Mouse (Mus musculus) 3134 (cell line): ENCODE results near the gene Fam193b.
"Not testable (repeated sequence)": the region's sequence is repeated elsewhere in the genome, so short reads cannot be mapped to it uniquely, and the experiment has no call there.

Experiments
- DNase-seq: peaks from one replicate; pipeline ENCODE4 v3.0.0-alpha.2; 2011; ENCODE audit warnings: low spot score; ENCODE audit not compliant: insufficient read length; ENCODE audit errors: extremely low read depth

The Fam193b gene

DNA sequence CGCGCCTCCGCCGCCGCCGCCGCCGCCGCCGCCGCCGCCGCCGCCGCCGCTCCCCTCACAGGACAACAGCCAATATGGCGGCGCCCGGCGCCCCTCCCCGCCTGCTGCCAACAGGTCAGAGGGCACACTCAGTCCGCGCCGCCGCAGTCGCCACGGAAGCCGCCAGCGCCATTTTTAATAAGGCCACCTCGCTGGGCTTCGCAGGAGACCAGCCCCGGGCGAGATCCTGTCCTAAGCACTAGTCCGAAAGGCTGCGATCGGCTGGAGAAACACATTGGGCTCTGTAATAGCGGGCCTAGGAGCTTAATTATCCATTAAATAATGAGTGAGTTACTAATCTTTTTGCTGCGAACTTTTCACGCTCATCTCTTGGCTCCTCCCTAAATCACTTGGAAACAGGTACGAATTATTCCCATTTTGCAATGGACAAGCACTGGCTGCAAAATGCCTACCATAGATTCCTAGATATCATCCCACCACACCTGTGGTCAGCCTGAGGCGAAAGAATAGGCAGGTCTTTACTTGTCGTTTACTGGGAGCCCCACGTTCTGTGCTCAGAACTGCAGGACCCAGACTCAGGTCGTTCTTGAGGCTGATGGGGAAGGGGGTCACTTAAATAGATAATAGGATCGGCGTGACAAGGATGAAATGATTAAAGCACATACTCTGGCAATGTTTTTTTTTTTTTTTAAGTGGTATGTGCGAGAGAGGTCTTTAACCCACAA lies at the start of gene Fam193b:
Gene Fam193b (minus strand): TSS at position 94 of the 725 bp plus-strand sequence.
- DNase-seq: peak; percentile 88

DNA sequence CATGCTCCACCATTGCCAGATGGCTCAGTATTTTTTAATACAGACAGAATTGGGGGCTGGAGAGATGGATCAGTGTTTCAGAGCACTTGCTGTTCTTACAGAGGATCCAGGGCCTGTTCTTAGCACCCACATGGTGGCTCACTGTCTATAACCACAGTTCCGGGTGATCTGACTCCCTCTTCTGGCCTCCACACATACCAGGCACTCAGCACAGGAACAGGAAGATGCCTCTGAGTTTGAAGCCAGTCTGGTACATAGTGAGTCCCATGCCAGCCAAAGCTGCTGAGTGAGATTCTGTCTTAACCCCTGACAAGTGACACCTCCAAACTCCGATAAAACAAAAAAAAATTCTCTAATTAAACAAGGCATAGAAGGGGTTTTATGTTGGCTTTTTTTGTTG lies 49.4 kb upstream of the Fam193b start:
- no peak for DNase-seq

DNA sequence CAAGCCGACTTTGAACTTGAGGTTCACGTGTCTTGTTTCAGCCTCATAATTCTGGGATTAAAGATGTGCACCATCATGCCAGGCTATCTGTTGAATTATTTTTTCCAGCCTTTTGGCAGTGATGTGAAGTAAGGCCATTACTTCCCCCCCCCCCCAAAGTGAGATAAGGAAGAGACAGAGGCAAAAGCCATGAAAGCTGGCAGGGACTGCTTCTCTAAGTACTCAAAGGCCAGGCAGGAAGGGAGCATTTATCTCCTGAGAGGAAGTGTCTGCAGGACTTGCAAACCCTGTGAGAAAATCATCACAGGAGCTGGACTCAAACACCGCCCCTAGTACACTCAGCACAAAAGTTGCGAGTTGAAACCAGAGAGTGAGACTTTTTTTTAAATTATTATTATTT lies 48.4 kb upstream of the Fam193b start:
- DNase-seq: no peak

DNA sequence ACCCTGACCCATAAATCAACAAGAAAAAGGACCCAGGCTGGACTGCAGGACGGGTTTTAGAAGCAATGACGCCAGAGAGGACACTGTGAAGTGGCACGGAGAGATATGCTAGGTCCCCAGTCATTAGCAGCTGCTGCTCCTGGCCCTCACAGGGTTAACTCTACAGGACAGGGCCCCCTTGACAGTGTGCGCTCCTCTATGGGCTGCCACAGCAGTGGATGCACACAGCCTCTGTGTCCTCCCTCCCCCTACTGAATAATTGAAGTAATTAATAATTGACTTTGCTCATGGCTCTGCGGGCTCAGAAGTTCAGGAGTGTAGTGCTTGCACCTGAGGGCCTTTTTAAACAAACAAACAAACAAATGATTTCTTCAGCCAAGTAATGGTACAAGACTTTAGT lies 42.6 kb upstream of the Fam193b start:
- DNase-seq: no peak

DNA sequence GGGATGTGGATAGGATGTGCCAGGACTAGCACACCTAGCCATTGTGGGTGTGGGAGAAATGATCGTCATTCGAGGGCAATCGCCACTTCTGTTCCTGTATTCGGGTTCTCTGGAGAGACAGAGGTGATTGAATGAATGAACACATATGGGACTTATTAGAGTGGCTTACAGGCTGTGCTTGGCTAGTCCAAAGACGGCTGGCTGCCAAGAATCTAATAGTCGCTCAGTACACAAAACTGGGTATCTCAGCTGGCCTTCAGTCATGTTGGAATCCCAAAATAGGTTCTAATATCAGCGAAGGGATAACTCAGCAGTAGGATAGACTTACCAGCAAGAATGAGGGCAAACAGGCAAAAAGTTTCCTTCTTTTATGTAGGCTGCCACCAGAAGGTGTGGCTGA lies 41.1 kb upstream of the Fam193b start:
- DNase-seq: no peak

DNA sequence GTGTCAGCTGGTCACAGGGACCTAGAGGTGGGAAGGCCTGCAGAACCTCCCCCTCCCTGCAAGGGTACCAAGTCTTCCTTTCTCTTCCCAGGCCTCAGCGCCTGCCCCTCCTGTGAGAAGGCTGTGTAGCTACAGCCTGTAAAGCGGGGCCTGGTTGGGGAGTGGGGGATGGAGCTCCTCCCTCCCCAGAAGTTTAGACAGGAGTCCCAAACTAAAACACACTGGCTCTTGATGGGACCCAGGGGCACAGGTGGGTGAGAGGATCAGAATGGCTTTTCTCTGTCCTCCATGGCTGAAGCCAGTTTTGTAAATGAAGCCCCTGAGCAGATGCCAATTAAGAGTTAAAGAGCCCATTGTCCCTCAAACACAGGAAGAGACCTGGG lies 36.7 kb upstream of the Fam193b start:
- DNase-seq: no peak

DNA sequence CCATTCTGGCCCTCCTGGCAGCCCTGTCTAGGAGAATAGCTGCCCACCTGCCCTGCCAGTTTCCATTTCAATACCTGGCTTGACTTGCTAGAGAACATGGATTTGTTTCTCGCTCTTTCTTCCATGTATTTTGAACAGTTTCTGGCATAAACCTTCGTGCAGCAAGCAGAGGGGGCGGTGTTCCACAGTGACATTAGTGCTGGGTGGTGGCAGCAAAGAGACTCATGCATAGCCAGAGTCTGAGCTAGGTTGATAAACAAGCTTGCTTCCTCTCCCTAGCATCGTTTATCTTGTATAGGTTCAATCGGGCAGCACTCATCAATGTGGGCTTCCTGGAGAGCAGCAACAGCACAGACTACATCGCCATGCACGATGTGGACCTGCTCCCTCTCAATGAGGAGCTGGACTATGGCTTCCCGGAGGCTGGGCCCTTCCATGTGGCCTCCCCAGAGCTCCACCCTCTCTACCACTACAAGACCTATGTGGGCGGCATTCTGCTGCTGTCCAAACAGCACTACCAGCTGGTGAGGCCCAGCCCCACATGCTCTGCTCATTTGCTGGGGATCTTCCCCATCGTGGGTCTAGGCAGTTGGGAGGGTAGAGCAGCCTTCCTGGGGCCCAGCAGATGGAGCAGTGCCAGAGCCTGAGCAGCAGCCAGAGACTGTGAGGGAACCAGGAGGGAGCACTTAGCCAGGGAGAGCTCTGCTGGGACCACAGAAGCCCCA lies 36.1 kb upstream of the Fam193b start:
- no peak for DNase-seq

DNA sequence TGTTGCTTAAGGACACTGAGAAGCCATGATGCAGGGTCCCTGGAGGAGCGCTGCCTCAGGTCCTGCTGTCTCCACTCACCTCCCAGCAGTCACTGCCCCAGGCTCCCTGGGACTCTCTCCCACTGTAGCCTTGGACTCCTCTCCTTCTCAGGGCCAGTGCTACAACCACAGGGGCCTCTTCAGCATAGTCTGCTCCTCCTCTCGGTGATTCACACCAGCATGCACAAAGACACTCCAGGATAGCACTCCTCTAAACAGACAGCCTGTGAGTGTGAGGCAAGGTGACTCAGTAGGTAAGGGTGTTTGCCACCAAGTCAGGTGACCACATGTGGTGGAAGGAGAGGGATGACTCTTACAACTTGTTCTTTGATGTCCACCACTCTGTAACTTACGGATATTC lies 33.7 kb upstream of the Fam193b start:
- DNase-seq: no peak

DNA sequence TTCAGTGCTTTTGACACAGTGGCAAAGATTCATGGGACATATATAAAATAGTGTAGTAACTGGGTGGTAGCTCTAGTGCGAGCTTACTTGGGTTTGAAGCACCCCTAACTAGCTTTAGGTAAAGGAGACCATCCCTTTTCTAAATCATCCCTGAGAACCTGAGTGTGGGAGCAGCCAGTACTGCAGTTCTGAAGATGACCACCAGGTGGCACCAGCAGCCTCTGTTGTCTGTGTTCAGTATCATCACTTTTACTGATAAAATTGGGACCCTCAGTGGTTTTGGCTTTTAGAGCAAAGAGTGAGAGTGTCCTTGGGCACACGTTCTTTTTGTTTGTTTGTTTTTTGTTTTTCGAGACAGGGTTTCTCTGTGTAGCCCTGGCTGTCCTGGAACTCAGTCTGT lies 30.7 kb upstream of the Fam193b start:
- DNase-seq: no peak

DNA sequence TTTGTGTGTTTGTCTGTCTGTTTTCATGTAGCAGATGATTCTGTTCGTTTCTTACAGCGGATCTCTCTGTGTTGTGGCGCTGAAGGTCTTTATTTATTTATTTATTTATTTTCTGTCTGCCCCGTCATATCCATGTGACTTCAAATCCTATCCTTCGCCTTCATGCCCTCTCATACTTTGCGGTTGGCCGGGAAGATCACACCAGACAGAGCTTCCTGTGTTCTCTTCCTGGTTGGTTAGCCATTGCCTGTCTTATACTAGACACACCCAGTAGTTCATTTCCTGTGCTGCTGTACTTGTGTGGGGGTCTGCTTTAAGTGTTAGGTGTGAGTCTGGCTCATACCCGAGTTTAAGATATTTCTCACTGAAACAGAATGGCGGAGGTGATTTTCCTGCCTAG lies 29.7 kb upstream of the Fam193b start:
- no peak for DNase-seq

DNA sequence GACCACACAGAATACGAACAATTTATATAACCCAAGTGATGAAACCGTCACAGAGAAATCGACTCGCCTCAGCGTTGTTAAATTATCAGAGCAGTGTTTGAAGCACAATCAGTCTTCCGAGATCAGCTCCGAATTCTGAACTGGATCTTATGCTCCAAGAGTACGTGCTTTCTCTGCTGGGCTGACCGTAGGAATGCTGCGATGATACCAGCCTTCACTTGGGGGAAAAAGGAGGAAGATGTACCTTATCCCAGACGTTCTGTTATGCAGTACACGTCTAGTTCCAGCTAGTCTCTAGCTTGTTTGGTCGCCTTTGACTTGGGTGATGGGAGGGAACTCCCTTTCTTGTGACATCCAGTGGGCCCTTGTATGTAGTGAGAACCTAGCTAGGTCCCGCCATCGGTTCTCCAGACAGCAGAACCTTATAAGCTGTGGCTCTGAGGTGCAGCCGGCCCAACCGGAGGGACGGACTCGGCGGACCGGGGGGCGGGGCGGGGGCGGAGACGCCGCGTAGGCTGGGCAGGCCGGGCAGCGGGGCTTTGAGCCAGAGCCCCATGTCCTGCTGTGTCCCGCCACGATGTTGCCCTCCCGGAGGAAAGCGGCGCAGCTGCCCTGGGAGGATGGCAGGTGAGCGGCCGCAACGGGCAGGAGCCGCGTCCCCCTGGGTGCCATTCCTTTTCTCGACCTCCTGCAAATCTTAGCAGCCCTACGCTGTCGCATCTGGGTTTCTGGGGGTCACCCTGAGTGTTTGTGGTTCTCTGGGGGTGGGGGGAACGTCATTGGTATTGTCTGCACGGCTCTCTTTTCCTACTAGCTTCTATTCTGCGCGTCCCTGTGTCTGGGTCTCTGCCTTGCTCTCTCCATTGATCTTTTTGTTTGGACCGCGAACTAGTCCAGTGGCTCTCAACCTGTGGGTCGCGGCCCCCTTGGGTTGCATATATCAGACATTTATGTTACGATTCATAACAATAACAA lies 28.9 kb upstream of the Fam193b start, which contains the start of gene B4galt7:
Gene B4galt7 (plus strand): TSS at position 331 of the 975 bp plus-strand sequence.
- DNase-seq: peak; percentile 80

DNA sequence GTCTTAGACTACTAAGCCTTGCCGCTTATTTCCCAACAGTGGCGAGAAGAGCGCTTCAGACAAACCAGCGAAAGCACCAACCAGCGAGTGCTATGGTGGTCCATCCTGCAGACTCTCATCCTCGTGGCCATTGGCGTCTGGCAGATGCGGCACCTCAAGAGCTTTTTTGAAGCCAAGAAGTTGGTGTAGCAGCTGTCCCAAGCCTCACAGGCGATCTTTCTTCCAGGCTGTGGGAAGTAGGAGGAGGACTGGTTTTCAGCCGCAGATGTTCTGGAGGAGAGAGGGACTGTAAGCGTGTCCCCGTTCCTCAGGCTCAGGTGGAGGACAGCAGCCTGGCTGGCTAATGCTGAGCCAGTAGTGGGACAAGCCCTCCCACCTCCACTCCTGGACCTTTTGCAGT lies 25.9 kb upstream of the Fam193b start:
- DNase-seq: no peak

DNA sequence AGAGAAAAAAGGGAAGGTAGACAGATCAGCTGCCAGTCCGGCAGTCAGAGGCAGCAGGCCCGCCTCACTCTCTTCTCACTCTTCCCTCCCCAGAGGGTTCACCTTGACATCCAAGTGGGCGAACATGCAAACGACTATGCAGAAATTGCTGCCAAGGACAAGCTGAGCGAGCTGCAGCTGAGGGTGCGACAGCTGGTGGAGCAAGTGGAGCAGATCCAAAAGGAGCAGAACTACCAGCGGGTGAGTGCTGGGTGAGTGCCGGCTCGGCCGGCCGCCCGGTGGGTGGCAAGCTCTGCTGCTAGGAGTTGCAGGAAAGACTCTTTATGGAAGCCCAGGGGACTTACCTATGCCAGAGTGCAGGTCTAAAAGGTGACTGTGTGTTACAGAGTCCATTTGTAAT lies 24.5 kb upstream of the Fam193b start:
- DNase-seq: no peak

DNA sequence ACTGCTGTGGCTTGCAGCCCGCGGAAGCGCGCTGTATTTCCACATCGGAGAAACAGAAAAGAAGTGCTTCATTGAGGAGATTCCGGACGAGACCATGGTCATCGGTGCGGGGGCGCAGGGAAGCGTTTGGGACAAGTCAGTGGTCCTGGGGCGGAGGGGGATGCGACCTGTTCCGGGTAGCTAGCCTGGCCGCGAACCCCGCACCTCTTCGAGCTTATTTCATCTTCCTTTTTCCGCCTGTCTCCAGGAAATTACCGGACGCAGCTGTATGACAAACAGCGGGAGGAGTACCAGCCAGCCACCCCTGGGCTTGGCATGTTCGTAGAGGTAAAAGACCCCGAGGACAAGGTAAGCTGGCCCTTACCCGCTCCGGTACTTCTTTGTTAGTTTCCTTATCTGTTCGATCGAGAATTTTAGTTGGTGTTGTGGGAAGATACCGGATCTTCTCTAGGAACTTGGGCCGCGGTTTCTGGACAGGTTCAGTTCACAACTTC lies 22.4 kb upstream of the Fam193b start:
- DNase-seq: no peak

DNA sequence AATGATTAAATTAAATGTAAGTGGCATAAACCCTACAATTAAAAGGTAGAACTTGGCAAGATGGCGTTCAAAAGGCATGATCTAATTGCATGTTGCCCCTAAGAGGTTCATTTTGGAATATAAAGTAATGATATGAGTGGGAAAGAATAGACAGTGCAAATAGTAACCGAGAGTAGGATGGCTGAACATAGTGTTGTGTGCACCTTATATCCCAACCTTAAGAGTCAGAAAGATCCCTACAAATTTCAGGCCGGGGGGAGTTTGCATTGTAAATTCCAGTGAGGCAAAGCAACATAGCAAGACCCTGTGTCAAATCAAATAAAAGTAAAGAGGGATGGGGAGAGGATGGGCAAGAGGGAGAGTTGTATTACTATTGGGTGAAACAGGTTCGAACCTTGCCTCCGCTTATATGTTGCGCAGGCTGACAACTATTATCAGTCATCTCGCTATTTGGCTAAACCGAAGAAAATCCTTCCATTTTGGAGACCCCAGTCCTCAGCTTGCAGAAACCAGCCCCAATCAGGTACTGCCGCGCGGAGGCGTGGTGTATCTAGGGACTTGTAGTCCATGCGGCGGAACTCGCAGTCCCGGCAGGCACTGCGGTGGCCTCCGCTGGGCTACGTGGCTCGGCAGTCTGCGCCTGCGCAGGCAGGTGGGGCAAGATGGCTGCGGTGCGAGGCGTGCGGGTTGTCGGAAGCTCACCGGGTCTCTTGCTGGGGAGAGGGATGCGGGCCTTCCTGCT lies 21.8 kb upstream of the Fam193b start:
- peak; percentile 96 for DNase-seq

DNA sequence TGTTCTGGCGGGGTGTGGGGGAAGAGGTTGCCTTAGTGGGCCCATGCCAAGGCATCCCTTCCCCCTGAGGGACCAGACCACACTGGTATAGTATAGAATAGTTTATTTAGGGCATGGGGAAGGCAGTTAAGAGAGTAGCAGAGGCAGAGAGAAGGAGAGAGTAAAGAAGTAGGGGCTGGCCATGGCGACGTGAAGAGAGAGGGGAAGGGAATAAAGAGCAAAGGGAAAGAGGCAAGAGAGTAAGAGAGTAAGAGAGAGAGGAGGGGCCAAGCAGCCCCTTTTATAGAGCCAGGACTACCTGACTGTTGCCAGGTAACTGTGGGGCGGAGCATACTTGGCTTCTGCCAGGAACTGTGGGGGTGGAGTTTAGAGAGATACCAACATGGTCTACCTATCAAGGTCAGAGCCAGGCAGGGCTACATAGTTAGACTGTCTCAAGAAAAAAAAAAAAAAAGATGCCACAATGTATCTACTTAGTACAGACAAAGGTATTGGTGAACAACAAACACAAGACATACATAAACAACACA lies 21.1 kb upstream of the Fam193b start:
- DNase-seq: no peak

DNA sequence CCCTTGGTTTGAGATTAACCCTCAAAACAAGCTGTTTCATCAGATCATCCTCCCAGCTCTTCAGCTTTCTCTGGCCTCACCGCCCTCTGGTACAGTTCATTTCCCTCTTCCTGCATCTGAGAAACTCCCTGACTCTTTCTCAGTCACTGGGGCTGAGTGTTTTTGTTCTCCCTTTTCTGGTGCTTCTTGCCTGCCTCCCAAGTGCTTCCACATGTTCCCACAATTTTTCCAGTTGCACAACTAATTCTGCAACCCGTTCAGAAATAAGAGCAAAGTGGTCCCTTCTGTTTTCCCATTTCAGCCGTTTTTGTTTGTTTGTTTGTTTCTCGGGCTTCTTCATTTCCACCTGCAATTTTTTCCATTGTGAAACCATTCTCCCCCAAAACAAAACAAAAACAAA lies 7.2 kb upstream of the Fam193b start:
- no peak for DNase-seq

DNA sequence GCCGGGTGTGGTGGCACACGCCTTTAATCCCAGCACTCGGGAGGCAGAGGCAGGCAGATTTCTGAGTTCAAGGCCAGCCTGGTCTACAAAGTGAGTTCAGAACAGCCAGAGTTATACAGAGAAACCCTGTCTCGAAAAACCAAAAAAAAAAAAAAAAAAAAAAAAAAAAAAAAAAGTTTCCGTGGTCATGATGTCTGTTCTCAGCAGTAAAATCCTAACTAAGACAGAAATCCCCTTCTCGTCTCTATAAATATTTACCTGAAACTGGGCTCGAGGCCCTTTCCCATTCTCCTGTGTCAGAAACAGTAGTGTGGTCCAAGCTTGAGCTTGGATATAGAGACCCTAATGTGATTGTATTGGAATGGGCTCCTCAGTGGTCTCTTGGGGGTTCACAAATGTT lies 6.0 kb upstream of the Fam193b start:
- DNase-seq: not testable (repeated sequence)

DNA sequence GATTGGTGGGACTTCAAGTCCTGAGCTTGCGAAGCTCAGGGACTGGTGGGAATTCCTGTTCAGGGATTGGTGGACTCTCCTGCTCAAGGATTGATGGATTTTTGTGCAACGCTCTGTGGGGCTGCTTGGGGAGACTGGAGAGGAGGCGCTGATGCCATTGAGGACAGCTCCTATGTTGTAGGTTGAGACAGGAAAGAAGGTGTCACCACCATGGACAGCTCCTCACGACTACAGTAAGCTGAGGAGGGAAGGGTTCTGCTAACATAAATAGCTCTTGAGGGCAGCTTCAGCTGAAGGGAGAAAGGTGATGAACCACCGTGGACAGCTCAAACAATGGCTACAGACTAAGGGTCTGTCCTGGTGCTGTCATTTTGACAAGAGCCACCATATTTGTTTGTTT lies 5.0 kb upstream of the Fam193b start:
- DNase-seq: no peak

DNA sequence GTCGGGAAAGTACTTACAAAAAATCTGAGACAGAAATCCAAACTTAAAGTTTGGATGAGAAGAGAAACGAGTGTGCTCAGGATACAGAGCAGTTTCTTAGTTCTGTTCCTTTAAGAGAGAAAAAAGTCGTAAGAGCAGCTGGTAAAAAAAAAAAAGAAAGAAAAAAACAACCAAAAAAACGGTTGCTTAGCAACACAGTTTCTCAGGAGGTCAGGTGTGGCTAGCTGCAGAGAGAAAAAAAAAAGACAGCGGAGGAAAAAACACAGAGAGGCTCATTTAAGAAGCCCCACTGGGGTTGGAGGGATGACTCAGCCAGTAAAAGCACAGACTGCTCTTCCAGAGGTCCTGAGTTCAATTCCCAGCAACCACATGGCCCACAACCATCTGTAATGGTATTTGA lies 3.4 kb upstream of the Fam193b start:
- DNase-seq: no peak
